Mouse (Mus musculus) neural tube, embryonic 13.5 days (tissue): ENCODE results near the gene Gm20388. TPM values are rescaled to one million over a fixed set of nuclear protein-coding genes. Genes with fewer than 3 reads are reported as not detected.

ENCODE experiments used
- ATAC-seq: fragments of 200-750 bp; cut with Nextera tagmentation; 2 replicates; pipeline ENCODE4 v1.8.0; 2017; ENCODE audit warnings: low read depth, mild to moderate bottlenecking, moderate TSS enrichment, moderate library complexity
- H3K27ac ChIP-seq: fragments of 300-500 bp; sonication (generic); replicated peaks from 2 replicates; pipeline ENCODE4 v1.5.1; 2015; ENCODE audit warnings: moderate library complexity, mild to moderate bottlenecking, inconsistent platforms
- H3K27me3 ChIP-seq: fragments of 300-500 bp; sonication (generic); 2 replicates; pipeline ENCODE4 v1.6.1; 2015; ENCODE audit warnings: mild to moderate bottlenecking, inconsistent platforms
- H3K36me3 ChIP-seq: fragments of 300-500 bp; sonication (generic); 2 replicates; pipeline ENCODE4 v1.6.1; 2015; ENCODE audit warnings: mild to moderate bottlenecking, inconsistent platforms
- H3K4me1 ChIP-seq: fragments of 300-500 bp; sonication (generic); replicated peaks from 2 replicates; pipeline ENCODE4 v1.6.1; 2015; ENCODE audit warnings: inconsistent platforms
- H3K4me2 ChIP-seq: fragments of 300-500 bp; sonication (generic); 2 replicates; pipeline ENCODE4 v1.6.1; 2015; ENCODE audit warnings: inconsistent platforms, mild to moderate bottlenecking, moderate library complexity
- H3K4me3 ChIP-seq: fragments of 300-500 bp; sonication (generic); 2 replicates; pipeline ENCODE4 v1.5.1; 2015; ENCODE audit warnings: mild to moderate bottlenecking, inconsistent platforms
- H3K9ac ChIP-seq: fragments of 300-500 bp; sonication (generic); 2 replicates; pipeline ENCODE4 v1.6.1; 2015; ENCODE audit warnings: moderate library complexity, mild to moderate bottlenecking, inconsistent platforms
- H3K9me3 ChIP-seq: fragments of 300-500 bp; sonication (generic); 2 replicates; pipeline ENCODE4 v1.6.1; 2016; ENCODE audit warnings: inconsistent platforms
- WGBS: fragments of 180-500 bp; shearing (Covaris S2); methylation state at CpG from one replicate; pipeline ENCODE4 v1.1.7; 2015; 5-methylcytosine and 5-hydroxymethylcytosine counted together
- polyA plus RNA-seq: library from polyadenylated mRNA; unstranded; fragments of >200 nt; fragmentation: Nextera tagmentation; extraction: Ambion mirVana; gene quantifications from 2 replicates; pipeline ENCODE4 v1.2.1, GENCODE M21; 2015

Gene Gm20388
- polyA plus RNA-seq, 1 experiment from 2014 or later, result 0.27 TPM

DNA sequence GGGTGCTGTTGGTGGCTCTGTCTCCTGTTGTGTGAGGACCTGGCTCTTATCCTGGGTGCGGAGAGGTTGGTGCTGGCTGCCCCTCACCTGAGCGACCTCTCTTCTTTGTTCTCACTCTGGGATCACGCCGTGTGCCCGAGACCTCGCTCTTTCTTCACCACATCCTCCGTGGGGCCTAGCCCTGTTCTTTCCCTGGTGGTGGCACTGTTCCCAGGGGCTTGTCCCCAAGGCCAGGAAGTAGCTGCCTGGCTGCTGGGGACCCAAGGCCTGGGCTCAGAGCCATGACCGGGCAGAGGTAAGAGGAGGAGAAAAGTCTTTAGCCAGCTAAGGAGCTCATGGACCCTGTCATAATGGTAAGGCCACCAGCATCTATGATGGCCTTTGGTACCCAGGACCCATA is 343.0 kb downstream of the Gm20388 start:
- 76% methylated on average over 8 of the region's 8 CpGs for WGBS
- H3K27ac ChIP-seq, result no peak overlapping the region

DNA sequence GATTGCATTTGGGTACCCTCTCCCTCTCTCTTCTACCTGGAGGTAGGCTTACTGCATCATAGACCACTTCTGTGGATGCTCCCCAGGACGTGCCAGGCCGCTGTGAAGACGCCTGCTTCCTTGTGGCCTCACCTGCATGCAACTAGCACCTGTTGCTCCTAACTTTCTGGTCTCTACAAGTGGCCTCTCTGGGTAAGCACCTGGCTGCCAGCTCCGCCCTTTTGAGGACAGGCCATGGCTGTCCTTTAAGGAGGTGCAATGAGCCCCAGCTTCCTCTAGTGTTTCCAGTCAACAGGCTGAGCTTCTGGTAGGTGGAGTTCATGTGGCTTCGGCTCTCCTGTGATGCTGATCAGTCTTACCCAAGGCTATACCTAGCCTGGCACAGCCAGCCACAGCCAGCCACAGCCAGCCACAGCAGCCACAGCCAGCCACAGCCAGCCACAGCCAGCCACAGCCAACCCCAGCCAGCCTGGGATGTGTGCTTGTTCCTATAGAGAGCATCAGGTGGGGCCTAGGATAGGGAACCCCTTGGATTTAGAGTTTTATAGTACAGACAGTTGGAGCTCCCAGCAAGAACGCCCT is 344.9 kb downstream of the Gm20388 start:
- no peak overlapping the region for H3K4me3 ChIP-seq
- no peak for ATAC-seq
- no peak overlapping the region for H3K27ac ChIP-seq
- no peaks in the 10 kb centered on the region for H3K9me3 ChIP-seq
- no peak overlapping the region for H3K9ac ChIP-seq
- WGBS, result 89% methylated on average over 6 of the region's 6 CpGs
- H3K27me3 ChIP-seq, result no peaks in the 10 kb centered on the region
- no peak overlapping the region for H3K4me2 ChIP-seq
- H3K36me3 ChIP-seq, result no peaks in the 10 kb centered on the region
- H3K4me1 ChIP-seq, result peaks cover 53% of the 10 kb centered on the region

More for the DNA sequence above, 343.0 kb downstream of the Gm20388 start:
- Histone ChIP-seq H3K9me3 (no peaks in the 10 kb centered on the region), H3K36me3 (no peaks in the 10 kb centered on the region), H3K9ac (no peak overlapping the region), H3K4me2 (no peak overlapping the region), H3K27me3 (no peaks in the 10 kb centered on the region), H3K4me1 (peaks cover 56% of the 10 kb centered on the region), H3K4me3 (no peak overlapping the region)
- no peak for ATAC-seq

DNA sequence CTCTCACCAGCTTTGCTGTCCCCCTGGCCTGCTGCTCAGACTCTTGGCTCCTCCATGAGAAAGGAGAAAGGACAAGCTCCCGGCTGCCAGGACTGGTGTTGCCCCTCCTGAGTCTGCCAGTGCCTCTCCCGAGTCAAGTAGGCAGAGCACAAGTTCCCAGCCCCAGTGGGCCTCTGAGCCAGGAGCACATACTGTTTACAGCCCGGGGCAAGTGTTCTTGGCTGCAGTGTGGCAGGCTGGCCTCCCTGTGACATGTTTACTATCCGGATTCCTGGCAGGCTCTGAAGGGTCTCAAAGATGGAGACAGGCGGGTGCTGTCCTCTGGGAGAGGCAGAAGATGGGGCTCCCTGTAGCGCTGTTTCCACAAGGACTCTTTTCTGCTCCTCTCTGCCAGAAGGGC is 346.3 kb downstream of the Gm20388 start:
- no peaks in the 10 kb centered on the region for H3K27me3 ChIP-seq
- 0 out of 2 replicates have a peak overlapping the region, but pooled peaks have one; percentile 2 for H3K9ac ChIP-seq
- H3K4me1 ChIP-seq, result peaks cover 53% of the 10 kb centered on the region
- H3K4me3 ChIP-seq, result no peak overlapping the region
- ATAC-seq, result peak; percentile 41; the same call in 1 of the 2 replicates
- whole genome bisulfite sequencing, result 28% methylated on average over 6 of the region's 6 CpGs
- H3K36me3 ChIP-seq, result no peaks in the 10 kb centered on the region
- no peak overlapping the region for H3K4me2 ChIP-seq
- H3K27ac ChIP-seq, result peak overlapping the region; percentile 42; the same call in 1 of the 2 replicates
- no peaks in the 10 kb centered on the region for H3K9me3 ChIP-seq

DNA sequence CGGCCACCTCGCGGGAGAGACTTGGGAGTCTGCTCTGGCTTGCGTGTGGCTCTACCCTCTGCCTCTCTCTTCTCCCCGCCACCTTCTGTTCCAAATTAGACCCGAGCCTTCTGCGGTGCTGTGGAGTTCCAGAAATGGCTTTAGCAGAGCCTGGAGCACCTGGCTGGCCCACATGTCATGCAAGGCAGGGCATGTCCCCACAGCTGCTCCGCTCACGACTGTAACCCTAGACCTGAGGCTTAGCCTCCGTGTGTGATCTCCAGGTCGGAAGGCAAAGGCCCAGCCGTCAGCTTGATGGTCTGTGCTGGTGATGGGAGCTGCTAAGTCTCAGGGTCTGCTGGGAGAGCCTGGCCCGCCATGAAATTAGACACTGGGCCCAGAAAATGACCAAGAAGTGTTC is 348.6 kb downstream of the Gm20388 start:
- WGBS, result 88% methylated on average over 13 of the region's 13 CpGs
- Histone ChIP-seq H3K4me3 (no peak overlapping the region), H3K27ac (no peak overlapping the region), H3K27me3 (no peaks in the 10 kb centered on the region), H3K9me3 (no peaks in the 10 kb centered on the region), H3K4me2 (no peak overlapping the region), H3K4me1 (peaks cover 58% of the 10 kb centered on the region), H3K9ac (no peak overlapping the region), H3K36me3 (no peaks in the 10 kb centered on the region)
- no peak for ATAC-seq

DNA sequence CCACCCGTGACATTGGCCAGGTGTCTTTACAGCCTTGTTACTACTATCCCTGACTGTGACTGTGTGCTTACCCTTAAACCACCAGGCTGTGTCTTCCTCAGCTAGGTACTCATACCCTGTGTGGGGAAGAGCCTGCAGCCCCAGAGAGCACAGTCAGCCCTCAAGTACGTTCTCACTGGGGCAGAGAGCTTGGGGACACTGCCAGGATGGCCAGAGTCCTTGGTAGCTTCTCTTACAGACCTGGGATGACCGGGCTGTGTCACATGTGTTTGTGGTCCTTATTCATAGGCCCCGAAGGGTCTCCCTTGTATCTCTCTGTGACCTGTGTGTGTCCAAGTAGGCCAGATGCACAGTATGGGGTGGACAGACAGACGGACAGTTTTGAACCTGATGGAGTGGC is 350.0 kb downstream of the Gm20388 start:
- Histone ChIP-seq H3K9me3 (no peaks in the 10 kb centered on the region), H3K4me3 (no peak overlapping the region), H3K9ac (no peak overlapping the region), H3K4me1 (peaks cover 65% of the 10 kb centered on the region), H3K4me2 (no peak overlapping the region), H3K27me3 (no peaks in the 10 kb centered on the region), H3K36me3 (no peaks in the 10 kb centered on the region), H3K27ac (0 out of 2 replicates have a peak overlapping the region, but pooled peaks have one; percentile 18)
- WGBS, result 77% methylated on average over 5 of the region's 5 CpGs
- no peak for ATAC-seq

DNA sequence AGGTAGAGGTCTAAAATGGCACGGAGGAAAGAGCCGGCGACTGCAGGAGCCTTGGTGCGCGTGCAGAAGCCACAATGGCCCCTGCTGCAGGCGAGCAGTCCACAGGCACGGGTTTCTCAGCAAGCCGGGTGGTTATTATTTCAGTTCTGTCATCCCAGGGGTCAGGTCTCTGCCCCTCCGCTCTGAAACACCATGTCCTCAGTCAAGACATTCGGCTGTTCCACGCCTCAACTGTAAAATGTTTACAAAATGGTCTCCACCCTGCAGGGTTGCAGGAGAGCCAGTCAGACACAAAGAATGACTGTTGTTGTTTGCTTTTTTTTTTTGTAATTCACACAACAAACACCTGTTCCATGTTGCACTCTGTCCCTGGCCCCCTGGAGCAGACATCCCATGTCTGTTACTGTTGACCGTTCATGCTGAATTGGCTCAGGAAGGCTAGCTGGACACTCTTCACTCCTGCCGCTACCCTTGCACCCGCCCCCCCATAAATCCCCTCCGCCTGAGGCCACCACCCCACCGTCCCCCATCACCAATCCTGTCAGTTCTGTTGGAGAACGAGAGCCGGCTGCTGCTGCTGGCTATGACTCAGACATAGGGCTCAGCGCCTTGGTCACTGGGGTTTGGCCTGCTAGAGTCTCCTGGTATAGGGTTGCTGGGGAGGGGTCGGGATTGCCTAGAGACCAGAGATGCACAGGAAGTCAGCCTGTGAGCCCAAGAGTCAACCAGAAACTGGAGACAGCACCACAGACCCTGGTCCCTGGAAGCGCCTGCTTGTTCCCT is 350.9 kb downstream of the Gm20388 start:
- no peaks in the 10 kb centered on the region for H3K9me3 ChIP-seq
- WGBS, result 20% methylated on average over 21 of the region's 21 CpGs
- H3K9ac ChIP-seq, result peak overlapping the region; percentile 38; the same call in 1 of the 2 replicates
- H3K4me3 ChIP-seq, result no peak overlapping the region
- H3K4me2 ChIP-seq, result peak overlapping the region; percentile 30
- ATAC-seq, result no peak
- no peaks in the 10 kb centered on the region for H3K36me3 ChIP-seq
- H3K27ac ChIP-seq, result peak overlapping the region; percentile 18; the same call in 1 of the 2 replicates
- H3K27me3 ChIP-seq, result no peaks in the 10 kb centered on the region
- H3K4me1 ChIP-seq, result peaks cover 65% of the 10 kb centered on the region

DNA sequence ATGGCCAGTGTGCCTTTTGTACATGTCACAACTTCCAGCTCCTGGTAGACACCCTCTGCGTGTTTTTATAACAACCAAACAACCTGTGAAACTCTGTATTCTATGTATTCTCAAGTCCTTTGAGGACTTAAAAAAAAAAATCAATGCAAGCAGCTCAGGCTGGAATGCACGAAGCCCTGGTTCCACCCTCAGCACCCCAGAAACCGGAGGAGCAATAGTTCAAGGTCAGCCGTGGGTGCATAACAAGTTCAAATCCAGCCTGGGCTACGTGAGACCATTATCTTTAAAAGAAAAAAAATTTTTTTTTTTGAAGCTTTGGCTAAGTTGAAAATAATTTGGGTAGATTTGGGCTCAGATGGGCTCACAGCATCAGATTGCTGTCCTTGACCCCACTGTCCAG is 353.2 kb downstream of the Gm20388 start:
- Histone ChIP-seq H3K9ac (no peak overlapping the region), H3K9me3 (no peaks in the 10 kb centered on the region), H3K36me3 (no peaks in the 10 kb centered on the region), H3K4me2 (no peak overlapping the region), H3K27ac (no peak overlapping the region), H3K27me3 (no peaks in the 10 kb centered on the region), H3K4me3 (no peak overlapping the region), H3K4me1 (peaks cover 76% of the 10 kb centered on the region)
- WGBS, result 90% methylated on average over 5 of the region's 5 CpGs
- no peak for ATAC-seq

DNA sequence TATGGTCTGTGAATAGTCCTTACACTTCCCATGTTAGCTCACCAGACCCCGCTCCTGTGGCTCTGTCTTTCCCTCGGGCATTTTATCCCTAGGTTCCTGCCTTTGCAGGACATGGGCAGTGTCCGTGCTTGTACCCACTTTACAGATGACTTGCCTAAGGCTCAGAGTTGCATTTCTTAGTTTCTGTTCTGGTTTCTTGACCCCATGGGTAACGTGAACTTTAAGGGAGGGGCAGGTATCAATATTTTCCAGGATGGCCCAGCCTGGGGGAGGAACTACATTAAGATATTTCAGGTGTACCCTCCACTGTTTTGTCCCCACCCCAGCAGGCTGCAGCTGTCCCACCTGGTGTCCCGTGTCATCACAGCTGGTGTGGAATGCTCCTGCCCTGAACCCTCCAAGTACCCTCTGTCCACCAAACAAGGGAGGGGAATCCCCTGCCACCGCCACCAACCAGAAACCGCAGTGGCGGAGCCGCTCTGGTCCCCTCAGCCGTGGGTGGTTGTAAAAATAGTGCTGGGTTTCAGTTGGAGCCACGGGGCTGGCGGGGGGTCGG is 353.8 kb downstream of the Gm20388 start:
- Histone ChIP-seq H3K36me3 (no peaks in the 10 kb centered on the region), H3K27ac (peak overlapping the region; percentile 90), H3K4me3 (no peak overlapping the region), H3K9me3 (no peaks in the 10 kb centered on the region), H3K4me1 (peaks cover 82% of the 10 kb centered on the region), H3K9ac (peak overlapping the region; percentile 23; the same call in 1 of the 2 replicates), H3K4me2 (peak overlapping the region; percentile 36), H3K27me3 (no peaks in the 10 kb centered on the region)
- ATAC-seq, result peak; percentile 30; the same call in 1 of the 2 replicates
- 26% methylated on average over 13 of the region's 13 CpGs for WGBS

DNA sequence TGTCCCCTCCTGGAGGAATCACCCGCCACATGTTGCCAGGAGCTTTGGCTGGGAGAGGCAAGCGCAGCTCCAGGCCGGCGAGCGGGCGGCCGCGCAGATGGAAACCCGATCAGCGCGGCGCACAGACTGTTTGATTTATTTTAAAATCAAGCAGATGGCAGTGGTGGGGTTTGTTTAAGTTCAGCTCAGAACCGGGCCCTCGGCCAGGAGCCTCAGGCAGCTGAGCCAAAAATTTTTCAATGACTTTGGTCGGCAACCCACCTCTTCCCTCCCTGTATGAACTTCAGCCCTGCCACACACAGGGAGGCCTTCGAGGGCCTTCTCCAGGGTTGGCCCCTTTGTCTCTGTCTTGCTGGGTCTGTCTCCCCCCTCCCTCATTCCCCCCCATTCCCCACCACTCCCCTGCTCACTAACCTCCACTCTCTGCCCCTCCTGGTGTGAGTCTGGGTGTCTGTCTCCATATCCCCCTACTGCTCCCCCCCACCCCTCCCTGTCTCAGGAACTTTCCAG is 354.4 kb downstream of the Gm20388 start:
- H3K36me3 ChIP-seq, result no peaks in the 10 kb centered on the region
- WGBS, result 2% methylated on average over 16 of the region's 16 CpGs
- H3K4me2 ChIP-seq, result peak overlapping the region; percentile 36
- peak; percentile 74 for ATAC-seq
- H3K9ac ChIP-seq, result peak overlapping the region; percentile 23; the same call in 1 of the 2 replicates
- H3K4me1 ChIP-seq, result peaks cover 86% of the 10 kb centered on the region
- no peaks in the 10 kb centered on the region for H3K9me3 ChIP-seq
- H3K4me3 ChIP-seq, result no peak overlapping the region
- no peaks in the 10 kb centered on the region for H3K27me3 ChIP-seq
- H3K27ac ChIP-seq, result peak overlapping the region; percentile 90

DNA sequence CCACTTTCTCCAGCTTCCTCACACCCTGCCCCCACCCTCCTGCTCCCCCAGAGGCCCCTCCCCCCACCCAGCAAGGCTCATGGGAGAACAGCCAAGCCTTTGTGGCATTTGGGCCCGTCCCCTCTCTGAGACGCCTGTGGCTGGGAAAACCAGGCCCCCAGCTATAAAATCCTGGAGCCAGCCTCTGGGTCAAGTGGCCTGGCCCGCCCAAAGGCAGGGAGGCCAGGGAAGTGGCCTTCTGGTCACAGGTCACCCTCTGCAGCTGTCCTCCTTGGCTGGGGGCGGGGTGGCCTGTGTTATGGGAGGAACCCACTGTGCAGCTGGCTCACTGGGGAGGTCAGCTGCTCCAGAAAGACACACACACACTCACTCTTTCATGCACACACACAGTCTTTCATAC is 354.8 kb downstream of the Gm20388 start:
- Histone ChIP-seq H3K4me1 (peaks cover 87% of the 10 kb centered on the region), H3K9me3 (no peaks in the 10 kb centered on the region), H3K9ac (0 out of 2 replicates have a peak overlapping the region, but pooled peaks have one; percentile 41), H3K27ac (peak overlapping the region; percentile 90), H3K27me3 (no peaks in the 10 kb centered on the region), H3K4me2 (no peak overlapping the region), H3K36me3 (no peaks in the 10 kb centered on the region), H3K4me3 (no peak overlapping the region)
- 10% methylated on average over 4 of the region's 4 CpGs for WGBS
- ATAC-seq, result peak; percentile 40

DNA sequence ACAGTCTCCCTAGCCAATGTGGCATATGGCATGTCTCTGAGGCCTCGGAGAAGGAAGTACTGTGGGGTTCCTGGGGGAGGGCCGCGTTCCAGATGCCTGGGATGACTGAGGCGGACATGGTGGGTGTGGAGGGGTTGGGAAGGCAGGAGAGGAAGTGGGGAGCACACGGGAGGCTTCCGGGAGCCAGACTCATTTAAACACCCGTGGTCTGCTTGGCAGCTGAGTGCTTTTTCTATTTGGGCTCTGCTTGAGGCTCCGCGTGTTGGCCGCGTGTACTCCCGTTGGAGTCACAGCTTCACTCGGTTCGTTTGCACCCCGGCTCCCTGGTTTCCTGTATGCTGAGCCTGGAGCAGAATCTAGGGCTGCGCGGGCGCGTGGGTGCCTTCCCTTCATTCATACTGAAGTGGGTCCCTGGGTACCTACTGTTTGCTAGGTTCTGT is 357.9 kb downstream of the Gm20388 start:
- WGBS, result 59% methylated on average over 19 of the region's 19 CpGs
- H3K4me1 ChIP-seq, result peaks cover 81% of the 10 kb centered on the region
- no peaks in the 10 kb centered on the region for H3K9me3 ChIP-seq
- no peaks in the 10 kb centered on the region for H3K27me3 ChIP-seq
- no peak for ATAC-seq
- H3K36me3 ChIP-seq, result no peaks in the 10 kb centered on the region
- no peak overlapping the region for H3K4me2 ChIP-seq
- H3K9ac ChIP-seq, result no peak overlapping the region
- no peak overlapping the region for H3K4me3 ChIP-seq
- peak overlapping the region; percentile 46 for H3K27ac ChIP-seq

DNA sequence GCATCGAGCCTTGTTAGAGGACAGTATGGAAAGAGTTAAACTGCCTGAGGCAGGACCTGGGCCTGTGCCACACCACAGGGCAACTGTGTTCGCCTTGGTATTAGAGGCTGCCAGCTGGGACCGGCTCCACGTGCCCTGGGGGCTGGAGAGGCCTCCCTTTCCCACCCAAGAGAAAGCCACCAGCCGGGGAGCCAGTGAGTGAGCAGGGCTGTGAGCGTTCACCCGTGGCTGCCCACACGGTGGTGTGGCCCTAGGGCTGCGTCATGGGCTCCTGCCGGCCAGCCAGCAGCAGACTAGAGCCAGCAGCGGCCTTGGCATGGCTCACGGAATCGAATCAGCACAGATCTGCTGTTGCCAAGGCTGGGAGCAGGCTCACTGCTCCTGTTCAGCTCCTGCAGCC is 359.8 kb downstream of the Gm20388 start:
- WGBS, result 36% methylated on average over 13 of the region's 13 CpGs
- Histone ChIP-seq H3K4me3 (no peak overlapping the region), H3K9me3 (no peaks in the 10 kb centered on the region), H3K9ac (peak overlapping the region; percentile 45), H3K4me1 (peaks cover 70% of the 10 kb centered on the region), H3K27ac (peak overlapping the region; percentile 54), H3K27me3 (no peaks in the 10 kb centered on the region), H3K4me2 (no peak overlapping the region), H3K36me3 (no peaks in the 10 kb centered on the region)
- peak; percentile 40 for ATAC-seq
